Mouse (Mus musculus): ENCODE results near the gene Trim66. TPM values are rescaled to one million over a fixed set of nuclear protein-coding genes. Genes with fewer than 3 reads are reported as not detected.

The Trim66 gene
- polyA plus RNA-seq, 2 experiments: 0.03 TPM

GRCm38 (mm10) chr7:109480765-109481197 lies 27.2 kb downstream of the Trim66 start:
- H3K4me2 ChIP-seq (ENCODE audit: low read depth): no peak overlapping the region
- no peaks in the 10 kb centered on the region for H3K36me3 ChIP-seq (replicated peaks; ENCODE audit: control insufficient read depth, insufficient read depth, low read depth)
- WGBS (ENCODE audit: insufficient replicate concordance): 47% methylated on average over 7 of the region's 7 CpGs
- no peaks in the 10 kb centered on the region for H3K4me1 ChIP-seq (replicated peaks; ENCODE audit: control insufficient read depth in 2 of 2, insufficient read depth in 2 of 2, low read length in 1 of 2)
- no peak for TF ChIP-seq EP300 (IDR thresholded peaks at IDR 0.05; ENCODE audit: low read depth)
- TF ChIP-seq CTCF (IDR thresholded peaks at IDR 0.05; ENCODE audit: low read depth): no peak
- ATAC-seq (ENCODE audit: insufficient read depth): no peak
- no peak for DNase-seq (ENCODE audit: low read depth in 3 of 3, low spot score in 3 of 3)
- no peak overlapping the region for H3K9ac ChIP-seq (replicated peaks)
- no peak overlapping the region for H3K4me3 ChIP-seq (ENCODE audit: insufficient read depth in 1 of 2, low read depth in 2 of 2, low read length in 2 of 2)
- H3K27me3 ChIP-seq (ENCODE audit: control insufficient read depth, insufficient read depth, low read length): no peaks in the 10 kb centered on the region
- H3K27ac ChIP-seq: no peak overlapping the region
- no peaks in the 10 kb centered on the region for H3K9me3 ChIP-seq (ENCODE audit: control insufficient read depth, low read length)

GRCm38 (mm10) chr7:109477926-109478325 lies 30.0 kb downstream of the Trim66 start:
- Histone ChIP-seq H3K9ac (replicated peaks) (no peak overlapping the region), H3K36me3 (replicated peaks; ENCODE audit: control insufficient read depth, insufficient read depth, low read depth) (no peaks in the 10 kb centered on the region), H3K4me1 (replicated peaks; ENCODE audit: control insufficient read depth in 2 of 2, insufficient read depth in 2 of 2, low read length in 1 of 2) (no peaks in the 10 kb centered on the region), H3K27me3 (ENCODE audit: control insufficient read depth, insufficient read depth, low read length) (no peaks in the 10 kb centered on the region), H3K4me2 (ENCODE audit: low read depth) (no peak overlapping the region), H3K9me3 (ENCODE audit: control insufficient read depth, low read length) (no peaks in the 10 kb centered on the region), H3K27ac (no peak overlapping the region), H3K4me3 (ENCODE audit: insufficient read depth in 1 of 2, low read depth in 2 of 2, low read length in 2 of 2) (no peak overlapping the region)
- ATAC-seq (ENCODE audit: insufficient read depth) (no peak), DNase-seq (ENCODE audit: low read depth in 3 of 3, low spot score in 3 of 3) (no peak)
- WGBS (ENCODE audit: insufficient replicate concordance): 63% methylated on average over 3 of the region's 3 CpGs
- no peak for TF ChIP-seq CTCF (IDR thresholded peaks at IDR 0.05; ENCODE audit: low read depth)
- TF ChIP-seq EP300 (IDR thresholded peaks at IDR 0.05; ENCODE audit: low read depth): no peak

- WGBS (ENCODE audit: insufficient replicate concordance): 36% methylated on average over 4 of the region's 4 CpGs
- ATAC-seq (ENCODE audit: insufficient read depth): no peak
- no peak for TF ChIP-seq CTCF (IDR thresholded peaks at IDR 0.05; ENCODE audit: low read depth)
Measured at GRCm38 (mm10) chr7:109470700-109471099, 37.2 kb downstream of the Trim66 start.

GRCm38 (mm10) chr7:109468262-109468701 lies 39.7 kb downstream of the Trim66 start:
- Histone ChIP-seq H3K4me1 (replicated peaks; ENCODE audit: control insufficient read depth in 2 of 2, insufficient read depth in 2 of 2, low read length in 1 of 2) (no peaks in the 10 kb centered on the region), H3K27me3 (ENCODE audit: control insufficient read depth, insufficient read depth, low read length) (no peaks in the 10 kb centered on the region), H3K9ac (replicated peaks) (no peak overlapping the region), H3K4me3 (ENCODE audit: insufficient read depth in 1 of 2, low read depth in 2 of 2, low read length in 2 of 2) (no peak overlapping the region), H3K9me3 (ENCODE audit: control insufficient read depth, low read length) (no peaks in the 10 kb centered on the region), H3K4me2 (ENCODE audit: low read depth) (no peak overlapping the region), H3K27ac (no peak overlapping the region), H3K36me3 (replicated peaks; ENCODE audit: control insufficient read depth, insufficient read depth, low read depth) (no peaks in the 10 kb centered on the region)
- DNase-seq (ENCODE audit: low read depth in 3 of 3, low spot score in 3 of 3) (no peak), ATAC-seq (ENCODE audit: insufficient read depth) (no peak)
- TF ChIP-seq CTCF (IDR thresholded peaks at IDR 0.05; ENCODE audit: low read depth) (no peak), EP300 (IDR thresholded peaks at IDR 0.05; ENCODE audit: low read depth) (no peak)
- 38% methylated on average over 6 of the region's 6 CpGs for WGBS (ENCODE audit: insufficient replicate concordance)

More at GRCm38 (mm10) chr7:109470700-109471099, 37.2 kb downstream of the Trim66 start:
- H3K4me2 ChIP-seq (ENCODE audit: low read depth): no peak overlapping the region
- H3K4me1 ChIP-seq (replicated peaks; ENCODE audit: control insufficient read depth in 2 of 2, insufficient read depth in 2 of 2, low read length in 1 of 2): no peaks in the 10 kb centered on the region
- H3K4me3 ChIP-seq (ENCODE audit: insufficient read depth in 1 of 2, low read depth in 2 of 2, low read length in 2 of 2): no peak overlapping the region
- no peak overlapping the region for H3K27ac ChIP-seq
- no peaks in the 10 kb centered on the region for H3K27me3 ChIP-seq (ENCODE audit: control insufficient read depth, insufficient read depth, low read length)
- DNase-seq (ENCODE audit: low read depth in 3 of 3, low spot score in 3 of 3): no peak
- H3K36me3 ChIP-seq (replicated peaks; ENCODE audit: control insufficient read depth, insufficient read depth, low read depth): no peaks in the 10 kb centered on the region
- no peak overlapping the region for H3K9ac ChIP-seq (replicated peaks)
- no peaks in the 10 kb centered on the region for H3K9me3 ChIP-seq (ENCODE audit: control insufficient read depth, low read length)

GRCm38 (mm10) chr7:109467591-109467990 lies 40.3 kb downstream of the Trim66 start:
- no peak overlapping the region for H3K4me3 ChIP-seq (ENCODE audit: insufficient read depth in 1 of 2, low read depth in 2 of 2, low read length in 2 of 2)
- H3K27me3 ChIP-seq (ENCODE audit: control insufficient read depth, insufficient read depth, low read length): no peaks in the 10 kb centered on the region
- no peaks in the 10 kb centered on the region for H3K4me1 ChIP-seq (replicated peaks; ENCODE audit: control insufficient read depth in 2 of 2, insufficient read depth in 2 of 2, low read length in 1 of 2)
- no peaks in the 10 kb centered on the region for H3K9me3 ChIP-seq (ENCODE audit: control insufficient read depth, low read length)
- 41% methylated on average over 2 of the region's 2 CpGs for WGBS (ENCODE audit: insufficient replicate concordance)
- DNase-seq (ENCODE audit: low read depth in 3 of 3, low spot score in 3 of 3): no peak
- H3K9ac ChIP-seq (replicated peaks): no peak overlapping the region
- no peak for TF ChIP-seq EP300 (IDR thresholded peaks at IDR 0.05; ENCODE audit: low read depth)
- no peak for TF ChIP-seq CTCF (IDR thresholded peaks at IDR 0.05; ENCODE audit: low read depth)
- no peaks in the 10 kb centered on the region for H3K36me3 ChIP-seq (replicated peaks; ENCODE audit: control insufficient read depth, insufficient read depth, low read depth)
- no peak overlapping the region for H3K27ac ChIP-seq
- no peak for ATAC-seq (ENCODE audit: insufficient read depth)
- H3K4me2 ChIP-seq (ENCODE audit: low read depth): no peak overlapping the region
